Mouse (Mus musculus) limb, embryonic 11.5 days (tissue): ENCODE measurements around the gene Gsg1l2. TPM values are rescaled to one million over a fixed set of nuclear protein-coding genes. Genes with fewer than 3 reads are reported as not detected.

Experiments used
- ATAC-seq: fragments of 200-750 bp; cut with Nextera tagmentation; 2 replicates; pipeline ENCODE4 v1.8.0; 2017; ENCODE audit warnings: low read depth; ENCODE audit not compliant: insufficient number of reproducible peaks, low FRiP score, low TSS enrichment
- DNase-seq: peaks from one replicate; pipeline ENCODE4 v3.0.0-alpha.2; 2015; ENCODE audit warnings: low spot score
- H3K27ac ChIP-seq: fragments of 300-500 bp; sonication (generic); replicated peaks from 2 replicates; pipeline ENCODE4 v1.5.1; 2014; ENCODE audit warnings: low read depth, mild to moderate bottlenecking, low read length
- H3K27me3 ChIP-seq: fragments of 300-500 bp; sonication (generic); 2 replicates; pipeline ENCODE4 v1.6.1; 2014; ENCODE audit warnings: mild to moderate bottlenecking, low read length, mixed read lengths; ENCODE audit not compliant: control insufficient read depth, insufficient read depth
- H3K36me3 ChIP-seq: fragments of 300-500 bp; sonication (generic); 2 replicates; pipeline ENCODE4 v1.6.1; 2014; ENCODE audit warnings: mild to moderate bottlenecking, low read length, moderate library complexity, mixed read lengths; ENCODE audit not compliant: control insufficient read depth, insufficient read depth
- H3K4me1 ChIP-seq: fragments of 300-500 bp; sonication (generic); 2 replicates; pipeline ENCODE4 v1.6.1; 2014; ENCODE audit warnings: low read length, mixed read lengths; ENCODE audit not compliant: control insufficient read depth, insufficient read depth
- H3K4me2 ChIP-seq: fragments of 300-500 bp; sonication (generic); 2 replicates; pipeline ENCODE4 v1.6.1; 2014; ENCODE audit warnings: low read depth, mild to moderate bottlenecking, moderate library complexity; ENCODE audit not compliant: severe bottlenecking
- H3K4me3 ChIP-seq: fragments of 300-500 bp; sonication (generic); 2 replicates; pipeline ENCODE4 v1.5.1; 2014; ENCODE audit warnings: low read depth, low read length
- H3K9ac ChIP-seq: fragments of 300-500 bp; sonication (generic); 2 replicates; pipeline ENCODE4 v1.6.1; 2014; ENCODE audit warnings: mild to moderate bottlenecking, low read length
- H3K9me3 ChIP-seq: fragments of 300-500 bp; sonication (generic); 2 replicates; pipeline ENCODE4 v1.6.1; 2016; ENCODE audit warnings: low read length; ENCODE audit not compliant: control insufficient read depth
- WGBS: fragments of 180-500 bp; shearing (Covaris S2); extraction: QIAGEN DNeasy Blood & Tissue Kit; methylation state at CpG from one replicate; pipeline ENCODE4 v1.1.7; 2014; 5-methylcytosine and 5-hydroxymethylcytosine counted together
- polyA plus RNA-seq: library from polyadenylated mRNA; unstranded; fragments of >200 nt; fragmentation: Nextera tagmentation; extraction: Ambion mirVana; gene quantifications from 2 replicates; pipeline ENCODE4 v1.2.1, GENCODE M21; 2014

Gsg1l2 gene
- polyA plus RNA-seq, 1 experiment from 2014 or later = not detected

DNA sequence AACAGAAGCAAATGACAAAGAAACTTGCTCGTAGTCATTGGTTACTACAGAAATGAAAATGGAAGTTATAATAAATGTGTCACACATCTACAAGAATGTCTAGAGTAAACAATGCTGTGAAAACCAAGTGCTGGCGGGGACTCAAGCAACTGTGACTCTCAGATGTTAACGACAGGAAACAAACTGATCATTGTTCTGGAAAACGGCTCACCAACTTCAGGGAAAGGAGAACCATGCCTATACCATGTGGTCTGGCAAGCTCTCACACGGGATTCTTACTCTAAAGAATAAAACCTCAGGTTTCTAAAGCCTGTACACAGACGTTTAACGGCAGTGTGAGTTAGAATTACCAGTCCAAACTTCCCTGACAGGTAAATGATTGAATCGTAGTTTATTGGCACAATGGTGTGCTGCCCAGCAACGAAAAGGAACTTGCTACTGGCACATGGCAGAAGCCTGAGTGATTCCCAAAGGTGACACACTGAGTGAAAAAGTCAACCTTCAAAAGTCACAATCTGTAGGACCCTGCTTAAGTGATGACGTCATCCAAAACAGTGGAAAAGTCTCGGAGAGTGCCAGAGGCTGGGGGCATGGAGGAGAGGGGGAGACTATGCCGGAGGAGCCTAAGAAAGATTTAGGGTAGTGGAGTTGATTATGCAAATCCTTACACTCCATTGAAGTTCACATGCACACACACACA, 54.1 kb downstream of the Gsg1l2 start:
- WGBS = 58% methylated on average over 12 of the region's 12 CpGs
- Histone ChIP-seq H3K4me3 (no peak overlapping the region), H3K27ac (no peak overlapping the region), H3K36me3 (no peaks in the 10 kb centered on the region), H3K4me2 (no peak overlapping the region), H3K27me3 (no peaks in the 10 kb centered on the region), H3K4me1 (peaks cover 3% of the 10 kb centered on the region; the same call in 1 of the 2 replicates), H3K9ac (no peak overlapping the region), H3K9me3 (no peaks in the 10 kb centered on the region)
- DNase-seq (no peak), ATAC-seq (no peak)

GRCm38 (mm10) chr11:67829530-67829929, 55.1 kb downstream of the Gsg1l2 start:
- Histone ChIP-seq H3K9me3 (no peaks in the 10 kb centered on the region), H3K27me3 (no peaks in the 10 kb centered on the region), H3K27ac (no peak overlapping the region), H3K9ac (no peak overlapping the region), H3K4me1 (peaks cover 3% of the 10 kb centered on the region; the same call in 1 of the 2 replicates), H3K36me3 (no peaks in the 10 kb centered on the region), H3K4me3 (no peak overlapping the region), H3K4me2 (no peak overlapping the region)
- 76% methylated on average over 6 of the region's 6 CpGs for WGBS
- no peak for ATAC-seq
- DNase-seq = no peak

DNA sequence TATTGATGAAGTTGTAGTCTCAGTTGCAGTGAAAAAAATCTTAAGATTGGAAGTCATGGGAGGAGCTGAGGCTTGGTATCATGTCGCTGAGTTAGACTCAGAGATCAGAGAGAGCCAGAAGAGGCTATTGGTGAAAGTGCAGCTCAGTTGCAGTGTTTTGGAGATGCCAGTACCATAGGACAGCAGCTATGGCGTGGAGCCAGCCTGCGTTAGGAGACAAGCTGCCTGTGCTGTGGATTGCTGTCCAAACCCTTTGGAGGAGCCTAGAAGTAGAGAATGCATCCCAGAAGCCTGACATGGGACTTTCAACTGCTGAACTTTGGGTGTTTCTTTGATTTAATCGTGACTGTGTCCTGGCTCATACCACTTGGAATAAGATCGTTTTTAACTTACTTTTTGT, 57.4 kb downstream of the Gsg1l2 start:
- H3K36me3 ChIP-seq = no peaks in the 10 kb centered on the region
- no peaks in the 10 kb centered on the region for H3K27me3 ChIP-seq
- H3K4me1 ChIP-seq = peaks cover 3% of the 10 kb centered on the region; the same call in 1 of the 2 replicates
- no peak for ATAC-seq
- no peak for DNase-seq
- H3K9me3 ChIP-seq = no peaks in the 10 kb centered on the region
- H3K27ac ChIP-seq = no peak overlapping the region
- 79% methylated on average over 5 of the region's 5 CpGs for WGBS
- H3K4me2 ChIP-seq = no peak overlapping the region
- H3K4me3 ChIP-seq = no peak overlapping the region
- no peak overlapping the region for H3K9ac ChIP-seq

GRCm38 (mm10) chr11:67835408-67836078, 61.1 kb downstream of the Gsg1l2 start:
- WGBS = 95% methylated on average over 10 of the region's 10 CpGs

More at GRCm38 (mm10) chr11:67835408-67836078, 61.1 kb downstream of the Gsg1l2 start:
- Histone ChIP-seq H3K36me3 (no peaks in the 10 kb centered on the region), H3K9me3 (no peaks in the 10 kb centered on the region), H3K4me1 (no peaks in the 10 kb centered on the region), H3K4me3 (no peak overlapping the region), H3K4me2 (no peak overlapping the region), H3K27ac (no peak overlapping the region), H3K27me3 (no peaks in the 10 kb centered on the region), H3K9ac (no peak overlapping the region)
- DNase-seq (no peak), ATAC-seq (no peak)

Other genes starting within 250 kb of the Gsg1l2 start
- gene Rcvrn, start 79.3 kb upstream of the Gsg1l2 start, polyA plus RNA-seq = not detected in 2 replicates
- gene Glp2r, start 3.5 kb upstream of the Gsg1l2 start, polyA plus RNA-seq = 0.05 TPM in 1 of 2 replicates, not detected in the other
- gene Dhrs7c, start 23.6 kb downstream of the Gsg1l2 start, polyA plus RNA-seq = 0.23 TPM in 1 of 2 replicates, not detected in the other
- 0.72 and 0.96 TPM in 2 replicates for gene Usp43, start 147.5 kb downstream of the Gsg1l2 start, polyA plus RNA-seq
- 0.17 and 0.37 TPM in 2 replicates for gene Cfap52, start 191.0 kb downstream of the Gsg1l2 start, polyA plus RNA-seq
- gene Stx8, start 191.6 kb downstream of the Gsg1l2 start, polyA plus RNA-seq = 49.8 and 53.4 TPM in 2 replicates